Mouse (Mus musculus) stomach, postnatal 0 days (tissue): ENCODE measurements around the gene Atg13. TPM values are rescaled to one million over a fixed set of nuclear protein-coding genes. Genes with fewer than 3 reads are reported as not detected.

ENCODE experiments used
- ATAC-seq: fragments of 200-750 bp; cut with Nextera tagmentation; 2 replicates; pipeline ENCODE4 v1.8.0; 2017; ENCODE audit not compliant: low FRiP score, low TSS enrichment
- DNase-seq: peaks from one replicate; pipeline ENCODE4 v3.0.0-alpha.2; 2016; ENCODE audit warnings: low spot score
- H3K27ac ChIP-seq: fragments of 300-500 bp; sonication (generic); replicated peaks from 2 replicates; pipeline ENCODE4 v1.5.1; 2014; ENCODE audit warnings: mild to moderate bottlenecking, control low read depth
- H3K27me3 ChIP-seq: fragments of 300-500 bp; sonication (generic); 2 replicates; pipeline ENCODE4 v1.6.1; 2014; ENCODE audit warnings: low read length; ENCODE audit not compliant: control insufficient read depth, insufficient read depth
- H3K36me3 ChIP-seq: fragments of 300-500 bp; sonication (generic); 2 replicates; pipeline ENCODE4 v1.6.1; 2014; ENCODE audit warnings: low read length, mixed read lengths; ENCODE audit not compliant: control insufficient read depth, insufficient read depth
- H3K4me1 ChIP-seq: fragments of 300-500 bp; sonication (generic); replicated peaks from 2 replicates; pipeline ENCODE4 v1.6.1; 2014; ENCODE audit warnings: antibody characterized with exemption; ENCODE audit not compliant: control insufficient read depth, insufficient read depth
- H3K4me2 ChIP-seq: fragments of 300-500 bp; sonication (generic); replicated peaks from 2 replicates; pipeline ENCODE4 v1.6.1; 2014; ENCODE audit warnings: low read depth, mild to moderate bottlenecking, control low read depth, moderate library complexity
- H3K4me3 ChIP-seq: fragments of 300-500 bp; sonication (generic); 2 replicates; pipeline ENCODE4 v1.5.1; 2014; ENCODE audit warnings: low read depth, low read length, control low read depth
- H3K9ac ChIP-seq: fragments of 300-500 bp; sonication (generic); 2 replicates; pipeline ENCODE4 v1.6.1; 2014; ENCODE audit warnings: mild to moderate bottlenecking, low read length, control low read depth, mixed read lengths
- H3K9me3 ChIP-seq: fragments of 300-500 bp; sonication (generic); 2 replicates; pipeline ENCODE4 v1.6.1; 2016; ENCODE audit warnings: low read length; ENCODE audit not compliant: control insufficient read depth
- CTCF ChIP-seq: IDR thresholded peaks from 2 replicates; pipeline ENCODE4 v1.5.1; 2016; ENCODE audit warnings: antibody characterized with exemption, low read depth, mild to moderate bottlenecking, moderate library complexity
- EP300 ChIP-seq: optimal IDR thresholded peaks from 2 replicates; pipeline ENCODE3; 2016; ENCODE audit warnings: antibody characterized with exemption
- WGBS: fragments of 180-500 bp; shearing (Covaris S2); extraction: QIAGEN DNeasy Blood & Tissue Kit; methylation state at CpG from one replicate; pipeline ENCODE4 v1.1.7; 2014; 5-methylcytosine and 5-hydroxymethylcytosine counted together
- polyA plus RNA-seq: library from polyadenylated mRNA; unstranded; fragments of >200 nt; fragmentation: Nextera tagmentation; extraction: Ambion mirVana; gene quantifications from 2 replicates; pipeline ENCODE4 v1.2.1, GENCODE M21; 2015

Gene Atg13
- polyA plus RNA-seq, 1 experiment from 2014 or later = 23.2 TPM

- Histone ChIP-seq H3K27me3 (no peaks in the 10 kb centered on the region), H3K4me2 (no peak overlapping the region), H3K9me3 (no peaks in the 10 kb centered on the region), H3K27ac (no peak overlapping the region), H3K9ac (no peak overlapping the region), H3K4me3 (no peak overlapping the region), H3K4me1 (peaks cover 3% of the 10 kb centered on the region; the same call in 1 of the 2 replicates), H3K36me3 (no peaks in the 10 kb centered on the region)
- DNase-seq (no peak), ATAC-seq (no peak)
- no peak for TF ChIP-seq CTCF
- no peak for TF ChIP-seq EP300
- 68% methylated on average over 6 of the region's 6 CpGs for WGBS
These were observed 4.6 kb downstream of the Atg13 start for GRCm38 (mm10) chr2:91705736-91706135.

- H3K27ac ChIP-seq = no peak overlapping the region
- H3K36me3 ChIP-seq = no peaks in the 10 kb centered on the region
- no peak overlapping the region for H3K9ac ChIP-seq
- H3K27me3 ChIP-seq = no peaks in the 10 kb centered on the region
- 97% methylated on average over 2 of the region's 2 CpGs for WGBS
- H3K9me3 ChIP-seq = no peaks in the 10 kb centered on the region
- ATAC-seq (no peak), DNase-seq (no peak)
- no peak overlapping the region for H3K4me2 ChIP-seq
- no peak overlapping the region for H3K4me3 ChIP-seq
- no peak for TF ChIP-seq EP300
- no peak for TF ChIP-seq CTCF
- no peaks in the 10 kb centered on the region for H3K4me1 ChIP-seq
These were observed 9.0 kb downstream of the Atg13 start for GRCm38 (mm10) chr2:91701366-91701765.

GRCm38 (mm10) chr2:91699225-91699624 is 11.2 kb downstream of the Atg13 start:
- TF ChIP-seq CTCF (no peak), EP300 (no peak)
- no peak overlapping the region for H3K9ac ChIP-seq
- no peak overlapping the region for H3K4me2 ChIP-seq
- no peaks in the 10 kb centered on the region for H3K36me3 ChIP-seq
- no peak overlapping the region for H3K4me3 ChIP-seq
- no peak for DNase-seq
- H3K27ac ChIP-seq = no peak overlapping the region
- ATAC-seq = no peak
- no peaks in the 10 kb centered on the region for H3K4me1 ChIP-seq
- 56% methylated on average over 1 of the region's 1 CpGs for WGBS
- no peaks in the 10 kb centered on the region for H3K9me3 ChIP-seq
- no peaks in the 10 kb centered on the region for H3K27me3 ChIP-seq

GRCm38 (mm10) chr2:91696225-91696590 is 14.2 kb downstream of the Atg13 start:
- no peak for TF ChIP-seq CTCF
- no peak for TF ChIP-seq EP300
- ATAC-seq (peak; percentile 80), DNase-seq (no peak)
- Histone ChIP-seq H3K4me2 (no peak overlapping the region), H3K27me3 (no peaks in the 10 kb centered on the region), H3K36me3 (0 out of 2 replicates have a peak, but pooled peaks cover 3% of the 10 kb centered on the region), H3K9me3 (no peaks in the 10 kb centered on the region), H3K27ac (no peak overlapping the region), H3K9ac (no peak overlapping the region), H3K4me1 (no peaks in the 10 kb centered on the region), H3K4me3 (no peak overlapping the region)
- WGBS = 30% methylated on average over 1 of the region's 1 CpGs

- H3K27ac ChIP-seq = no peak overlapping the region
- H3K36me3 ChIP-seq = 0 out of 2 replicates have a peak, but pooled peaks cover 3% of the 10 kb centered on the region
- TF ChIP-seq CTCF = no peak
- no peak overlapping the region for H3K9ac ChIP-seq
- no peak overlapping the region for H3K4me2 ChIP-seq
- WGBS = 78% methylated on average over 10 of the region's 10 CpGs
- no peaks in the 10 kb centered on the region for H3K4me1 ChIP-seq
- ATAC-seq (no peak; the same call in 1 of the 2 replicates), DNase-seq (no peak)
- no peak overlapping the region for H3K4me3 ChIP-seq
- no peaks in the 10 kb centered on the region for H3K27me3 ChIP-seq
- no peaks in the 10 kb centered on the region for H3K9me3 ChIP-seq
These were observed 14.7 kb downstream of the Atg13 start for GRCm38 (mm10) chr2:91695436-91696224.

GRCm38 (mm10) chr2:91689452-91689851 is 20.9 kb downstream of the Atg13 start:
- WGBS = 84% methylated on average over 7 of the region's 7 CpGs

More at GRCm38 (mm10) chr2:91689452-91689851, 20.9 kb downstream of the Atg13 start:
- H3K4me1 ChIP-seq = no peaks in the 10 kb centered on the region
- H3K9me3 ChIP-seq = no peaks in the 10 kb centered on the region
- DNase-seq = no peak
- no peak overlapping the region for H3K4me3 ChIP-seq
- peaks cover 5% of the 10 kb centered on the region for H3K36me3 ChIP-seq
- H3K4me2 ChIP-seq = no peak overlapping the region
- no peaks in the 10 kb centered on the region for H3K27me3 ChIP-seq
- H3K27ac ChIP-seq = no peak overlapping the region
- TF ChIP-seq EP300 (no peak), CTCF (no peak)
- no peak for ATAC-seq
- H3K9ac ChIP-seq = no peak overlapping the region
